Comparison of ENCODE assay signal across 11 mouse cellular contexts in genomic region chr10:11013653-11014052, GRCm38 (mm10).
"Had no signal": no experiment of that assay in that cellular context is flagged by ENCODE, and none has a peak within 500 bp of the region (broad histone marks: within the 10 kb centered on the region; RNA-seq: fewer than 3 reads in every experiment).

No protein-coding gene starts in this region.

- DNase-seq: retina, postnatal 1 day; right cerebral cortex, postnatal 14 days; right cerebral cortex, postnatal 25 days; right cerebral cortex, postnatal 4 days; spleen, adult 18-20 months; thymus, adult 18-20 months; thymus, adult 2 months; thymus, postnatal 14 days; thymus, postnatal 25 days; thymus, postnatal 36 days; thymus, postnatal 4 days had no signal
